Mouse (Mus musculus): Measurements from ENCODE around the gene Kcnn1. TPM values are rescaled to one million over a fixed set of nuclear protein-coding genes. Genes with fewer than 3 reads are reported as not detected.

The Kcnn1 gene
- polyA plus RNA-seq, 1 experiment from 2014 or later = 1.6 TPM

DNA sequence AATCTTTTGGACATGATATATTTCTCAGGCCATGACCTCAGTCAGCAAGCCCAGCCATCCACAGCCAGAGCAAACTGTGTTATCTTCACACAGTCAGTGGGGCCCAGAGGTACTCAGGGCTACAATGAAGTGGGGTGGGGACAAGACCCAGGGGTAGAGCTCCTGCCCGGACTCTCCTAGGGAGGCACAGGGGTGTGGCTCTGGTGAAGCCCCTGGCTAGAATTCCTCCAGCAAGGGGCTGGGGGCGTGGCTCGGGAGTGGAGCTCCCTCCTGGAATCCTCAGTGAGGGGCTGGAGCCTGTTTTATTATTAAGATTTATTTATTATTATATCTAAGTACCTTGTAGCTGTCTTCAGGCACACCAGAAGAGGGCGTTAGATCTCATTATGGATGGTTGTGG is 13.3 kb upstream of the Kcnn1 start:
- ATAC-seq (replicated peaks; ENCODE audit: low FRiP score, low TSS enrichment, low read depth) (no peak), DNase-seq (ENCODE audit: low spot score) (no peak)
- H3K36me3 ChIP-seq (ENCODE audit: control insufficient read depth, insufficient read depth, low read length) = no peaks in the 10 kb centered on the region
- H3K27me3 ChIP-seq (replicated peaks; ENCODE audit: control insufficient read depth, insufficient read depth, low read length) = no peaks in the 10 kb centered on the region
- H3K4me1 ChIP-seq (replicated peaks; ENCODE audit: control insufficient read depth, insufficient read depth, low read length) = no peaks in the 10 kb centered on the region; the same call in none of the 2 replicates
- no peaks in the 10 kb centered on the region for H3K9me3 ChIP-seq (ENCODE audit: control insufficient read depth, low read length)
- no peak overlapping the region for H3K27ac ChIP-seq (ENCODE audit: low read depth)
- no peak overlapping the region for H3K4me2 ChIP-seq (ENCODE audit: low read length)
- no peak overlapping the region for H3K4me3 ChIP-seq (ENCODE audit: low read depth, low read length)
- H3K9ac ChIP-seq (ENCODE audit: low read length) = no peak overlapping the region
- 44% methylated on average over 4 of the region's 4 CpGs for WGBS

DNA sequence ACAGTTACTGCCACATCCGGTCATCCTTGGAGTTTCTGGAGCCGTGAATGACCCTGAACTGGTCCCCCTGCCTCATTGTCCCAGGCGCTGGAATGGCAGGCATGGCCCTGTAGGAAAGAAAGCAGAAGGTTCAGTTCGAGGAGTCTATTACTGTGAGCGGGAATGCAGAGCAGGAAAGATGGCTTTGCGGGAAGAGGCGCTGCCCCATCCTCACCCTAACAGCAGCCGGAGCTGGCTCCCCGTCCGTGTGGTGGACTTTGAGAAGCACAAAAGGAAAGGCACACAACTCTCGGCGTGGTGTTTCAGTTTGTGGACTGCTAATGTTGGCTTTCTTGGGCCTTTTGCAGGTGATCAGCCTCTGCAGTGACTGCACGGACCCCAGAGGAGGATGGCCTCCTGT is 11.4 kb upstream of the Kcnn1 start:
- H3K27me3 ChIP-seq (replicated peaks; ENCODE audit: control insufficient read depth, insufficient read depth, low read length) = no peaks in the 10 kb centered on the region
- H3K4me2 ChIP-seq (ENCODE audit: low read length) = no peak overlapping the region
- H3K4me1 ChIP-seq (replicated peaks; ENCODE audit: control insufficient read depth, insufficient read depth, low read length) = peaks cover under 1% of the 10 kb centered on the region
- no peak for DNase-seq (ENCODE audit: low spot score)
- no peak overlapping the region for H3K4me3 ChIP-seq (ENCODE audit: low read depth, low read length)
- 93% methylated on average over 13 of the region's 13 CpGs for WGBS
- no peak overlapping the region for H3K9ac ChIP-seq (ENCODE audit: low read length)
- H3K9me3 ChIP-seq (ENCODE audit: control insufficient read depth, low read length) = no peaks in the 10 kb centered on the region
- no peaks in the 10 kb centered on the region for H3K36me3 ChIP-seq (ENCODE audit: control insufficient read depth, insufficient read depth, low read length)
- no peak overlapping the region for H3K27ac ChIP-seq (ENCODE audit: low read depth)
- no peak for ATAC-seq (replicated peaks; ENCODE audit: low FRiP score, low TSS enrichment, low read depth)

DNA sequence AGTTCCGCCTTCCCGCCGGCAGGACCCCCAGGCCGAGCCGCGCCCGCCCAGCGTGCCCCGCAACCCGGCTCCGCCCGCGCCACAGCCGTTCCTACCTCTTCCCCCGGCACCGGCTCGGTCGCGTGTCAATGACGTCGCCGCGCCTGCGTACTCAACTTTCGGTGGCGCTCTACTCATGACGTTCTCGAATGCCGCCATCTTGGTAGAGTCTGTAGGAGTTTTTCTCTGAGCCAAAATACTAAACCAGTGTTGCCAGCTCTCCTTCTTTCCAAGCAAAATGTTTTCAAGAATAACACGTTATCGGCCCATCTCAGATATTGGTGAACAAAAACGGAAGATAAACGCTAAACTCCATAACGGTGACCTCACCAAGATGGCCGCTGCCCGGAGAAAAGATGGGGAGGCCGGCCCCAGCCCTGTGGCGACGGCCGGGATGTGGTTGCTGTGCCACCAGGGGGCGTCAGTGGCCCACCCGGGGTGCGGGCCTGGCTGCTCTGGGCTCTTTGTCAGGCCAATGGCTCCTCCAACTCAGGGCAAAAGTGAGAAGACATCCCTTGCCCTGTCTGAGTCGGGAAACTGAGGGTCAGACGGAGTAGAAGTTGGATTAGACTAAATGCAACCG is 10.4 kb upstream of the Kcnn1 start, which contains the start of gene Ccdc124:
Gene Ccdc124, minus strand, starts transcription at position 572 of the 622 bp plus-strand sequence.
- H3K4me2 ChIP-seq (ENCODE audit: low read length) = peak within 1 kb of the TSS; percentile 94
- peak; percentile 97 for DNase-seq (ENCODE audit: low spot score)
- 1% methylated on average over 46 of the region's 46 CpGs for WGBS
- H3K36me3 ChIP-seq (ENCODE audit: control insufficient read depth, insufficient read depth, low read length) = no peaks in the 10 kb centered on the region
- peak within 1 kb of the TSS; percentile 78 for H3K9ac ChIP-seq (ENCODE audit: low read length)
- peak; percentile 88 for ATAC-seq (replicated peaks; ENCODE audit: low FRiP score, low TSS enrichment, low read depth)
- peak within 1 kb of the TSS; percentile 85 for H3K4me3 ChIP-seq (ENCODE audit: low read depth, low read length)
- H3K27ac ChIP-seq (ENCODE audit: low read depth) = peak within 1 kb of the TSS; percentile 88
- H3K27me3 ChIP-seq (replicated peaks; ENCODE audit: control insufficient read depth, insufficient read depth, low read length) = no peaks in the 10 kb centered on the region
- H3K4me1 ChIP-seq (replicated peaks; ENCODE audit: control insufficient read depth, insufficient read depth, low read length) = peaks cover 10% of the 10 kb centered on the region
- no peaks in the 10 kb centered on the region for H3K9me3 ChIP-seq (ENCODE audit: control insufficient read depth, low read length)

DNA sequence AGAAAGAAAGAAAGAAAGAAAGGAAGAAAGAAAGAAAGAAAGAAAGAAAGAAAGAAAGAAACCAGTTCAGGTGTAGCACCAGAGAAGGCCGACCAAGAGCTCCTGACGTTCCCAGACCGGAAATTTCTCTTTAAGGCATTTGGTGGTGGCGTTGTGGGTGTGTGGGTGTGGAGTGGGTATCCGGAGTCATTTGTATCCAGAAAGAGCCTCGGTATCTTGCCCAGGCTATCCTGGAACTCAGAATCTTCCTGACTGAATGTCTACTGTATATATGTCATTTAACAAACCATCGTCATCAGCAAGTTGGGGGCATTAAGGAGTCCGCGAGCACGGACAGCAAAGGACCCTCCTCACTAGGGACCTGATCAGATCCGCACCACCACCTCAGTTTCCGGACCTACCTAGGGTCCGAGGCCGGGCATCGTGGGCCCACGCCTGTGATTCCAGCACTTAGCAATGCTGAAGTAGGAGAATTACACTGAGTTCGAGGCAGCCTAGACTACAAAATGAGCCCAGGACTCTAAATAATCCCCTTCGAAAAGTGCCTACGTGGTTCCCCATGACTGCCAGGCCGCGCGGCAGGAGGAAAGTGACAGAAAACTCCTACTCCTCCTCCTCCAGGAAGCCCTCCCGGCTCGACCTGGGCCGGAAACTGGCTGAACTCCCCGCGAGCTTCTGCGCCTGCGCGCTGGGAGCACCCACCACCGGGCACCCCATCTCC is 9.7 kb upstream of the Kcnn1 start:
- 3% methylated on average over 31 of the region's 31 CpGs for WGBS
- Histone ChIP-seq H3K9me3 (ENCODE audit: control insufficient read depth, low read length) (no peaks in the 10 kb centered on the region), H3K4me3 (ENCODE audit: low read depth, low read length) (peak overlapping the region; percentile 85), H3K4me2 (ENCODE audit: low read length) (peak overlapping the region; percentile 94), H3K27ac (ENCODE audit: low read depth) (peak overlapping the region; percentile 88), H3K9ac (ENCODE audit: low read length) (peak overlapping the region; percentile 78), H3K36me3 (ENCODE audit: control insufficient read depth, insufficient read depth, low read length) (peaks cover 5% of the 10 kb centered on the region; the same call in 1 of the 2 replicates), H3K27me3 (replicated peaks; ENCODE audit: control insufficient read depth, insufficient read depth, low read length) (no peaks in the 10 kb centered on the region), H3K4me1 (replicated peaks; ENCODE audit: control insufficient read depth, insufficient read depth, low read length) (peaks cover 14% of the 10 kb centered on the region)
- DNase-seq (ENCODE audit: low spot score) = no peak
- no peak for ATAC-seq (replicated peaks; ENCODE audit: low FRiP score, low TSS enrichment, low read depth)

DNA sequence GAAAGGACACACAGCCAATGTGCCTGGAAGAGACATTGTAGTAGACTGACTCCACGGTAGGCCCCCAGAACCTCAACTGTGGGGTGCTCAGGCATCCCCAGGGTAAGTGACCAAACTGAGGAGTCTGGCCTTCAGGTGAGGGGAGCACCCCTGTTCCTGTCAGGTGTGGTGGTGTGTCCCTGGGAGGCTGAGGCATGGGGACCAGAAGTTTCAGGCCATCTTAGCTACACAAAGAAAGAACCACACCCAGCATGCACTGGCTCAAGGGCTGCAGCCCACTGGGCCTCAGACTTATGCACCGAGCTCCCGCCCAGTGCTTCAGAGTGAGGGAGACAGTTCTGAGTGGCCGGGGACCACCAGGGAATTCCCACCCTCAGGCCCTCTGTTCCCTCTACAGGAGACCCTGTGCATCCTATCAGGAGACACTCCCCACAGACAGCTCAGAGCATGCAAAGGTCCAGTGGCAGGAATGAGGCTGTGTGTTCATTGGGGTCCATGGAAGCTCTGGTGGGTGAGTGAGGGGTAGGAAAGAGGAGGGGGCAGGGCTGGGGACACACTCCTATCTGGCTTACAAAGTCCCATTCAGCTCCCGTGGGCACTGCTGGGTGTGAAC is 8.2 kb upstream of the Kcnn1 start:
- ATAC-seq (replicated peaks; ENCODE audit: low FRiP score, low TSS enrichment, low read depth) (no peak), DNase-seq (ENCODE audit: low spot score) (no peak)
- H3K4me3 ChIP-seq (ENCODE audit: low read depth, low read length) = no peak overlapping the region
- no peak overlapping the region for H3K27ac ChIP-seq (ENCODE audit: low read depth)
- no peaks in the 10 kb centered on the region for H3K9me3 ChIP-seq (ENCODE audit: control insufficient read depth, low read length)
- H3K4me2 ChIP-seq (ENCODE audit: low read length) = no peak overlapping the region
- 89% methylated on average over 5 of the region's 5 CpGs for WGBS
- H3K27me3 ChIP-seq (replicated peaks; ENCODE audit: control insufficient read depth, insufficient read depth, low read length) = no peaks in the 10 kb centered on the region
- H3K36me3 ChIP-seq (ENCODE audit: control insufficient read depth, insufficient read depth, low read length) = peaks cover 6% of the 10 kb centered on the region; the same call in 1 of the 2 replicates
- no peak overlapping the region for H3K9ac ChIP-seq (ENCODE audit: low read length)
- H3K4me1 ChIP-seq (replicated peaks; ENCODE audit: control insufficient read depth, insufficient read depth, low read length) = peaks cover 16% of the 10 kb centered on the region

DNA sequence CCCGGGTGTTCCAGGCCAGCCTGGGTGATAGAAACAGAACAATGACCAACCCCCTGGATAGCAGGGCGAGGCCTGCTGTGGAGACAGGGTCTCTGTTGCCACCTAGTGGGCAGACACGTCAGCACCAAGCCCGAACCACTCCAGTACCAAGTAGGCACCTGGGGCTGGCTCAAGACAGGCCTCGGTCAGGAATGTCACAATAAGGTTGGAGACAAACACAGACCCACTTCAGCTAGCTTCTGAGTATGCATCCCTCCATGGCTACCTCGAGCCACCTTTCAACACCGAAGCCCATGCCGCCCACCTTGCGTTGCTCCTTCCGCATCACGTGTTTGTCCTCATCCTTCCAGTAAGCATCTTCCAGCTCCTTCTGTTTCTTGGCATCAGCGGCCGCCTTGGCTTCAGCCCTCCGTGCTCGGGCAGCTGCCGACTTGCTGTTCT is 6.6 kb upstream of the Kcnn1 start:
- 0 out of 2 replicates have a peak, but pooled peaks cover under 1% of the 10 kb centered on the region for H3K27me3 ChIP-seq (replicated peaks; ENCODE audit: control insufficient read depth, insufficient read depth, low read length)
- ATAC-seq (replicated peaks; ENCODE audit: low FRiP score, low TSS enrichment, low read depth) = peak; percentile 12; the same call in 1 of the 2 replicates
- no peak overlapping the region for H3K4me3 ChIP-seq (ENCODE audit: low read depth, low read length)
- H3K9me3 ChIP-seq (ENCODE audit: control insufficient read depth, low read length) = no peaks in the 10 kb centered on the region
- H3K4me2 ChIP-seq (ENCODE audit: low read length) = 0 out of 2 replicates have a peak overlapping the region, but pooled peaks have one; percentile 6
- 53% methylated on average over 16 of the region's 16 CpGs for WGBS
- H3K4me1 ChIP-seq (replicated peaks; ENCODE audit: control insufficient read depth, insufficient read depth, low read length) = peaks cover 25% of the 10 kb centered on the region
- H3K36me3 ChIP-seq (ENCODE audit: control insufficient read depth, insufficient read depth, low read length) = peaks cover 6% of the 10 kb centered on the region; the same call in 1 of the 2 replicates
- no peak overlapping the region for H3K27ac ChIP-seq (ENCODE audit: low read depth)
- peak; percentile 83 for DNase-seq (ENCODE audit: low spot score)
- no peak overlapping the region for H3K9ac ChIP-seq (ENCODE audit: low read length)

DNA sequence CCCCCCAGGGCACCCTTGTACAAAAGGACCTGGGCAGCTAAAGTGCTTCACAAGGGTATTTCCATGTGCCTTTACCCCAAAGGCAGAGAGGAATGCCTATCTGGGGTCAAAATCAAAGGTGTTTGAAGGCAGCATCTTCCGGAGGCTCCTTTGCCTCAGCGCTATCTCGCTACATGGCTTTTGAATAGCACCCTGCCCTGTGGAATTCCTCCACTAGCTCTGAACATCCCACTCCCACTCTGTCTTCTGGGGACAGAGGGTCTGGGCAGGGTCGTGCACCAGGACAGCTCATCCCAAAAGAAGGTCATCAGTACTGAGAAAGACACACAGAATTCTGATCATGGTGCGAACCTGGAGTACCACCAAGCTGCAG is 6.1 kb upstream of the Kcnn1 start:
- peak overlapping the region; percentile 40 for H3K4me2 ChIP-seq (ENCODE audit: low read length)
- DNase-seq (ENCODE audit: low spot score) (peak; percentile 54), ATAC-seq (replicated peaks; ENCODE audit: low FRiP score, low TSS enrichment, low read depth) (no peak)
- H3K27ac ChIP-seq (ENCODE audit: low read depth) = peak overlapping the region; percentile 29; the same call in 1 of the 2 replicates
- peaks cover 4% of the 10 kb centered on the region; the same call in 1 of the 2 replicates for H3K27me3 ChIP-seq (replicated peaks; ENCODE audit: control insufficient read depth, insufficient read depth, low read length)
- H3K4me3 ChIP-seq (ENCODE audit: low read depth, low read length) = no peak overlapping the region
- no peaks in the 10 kb centered on the region for H3K9me3 ChIP-seq (ENCODE audit: control insufficient read depth, low read length)
- no peak overlapping the region for H3K9ac ChIP-seq (ENCODE audit: low read length)
- H3K4me1 ChIP-seq (replicated peaks; ENCODE audit: control insufficient read depth, insufficient read depth, low read length) = peaks cover 29% of the 10 kb centered on the region
- H3K36me3 ChIP-seq (ENCODE audit: control insufficient read depth, insufficient read depth, low read length) = peaks cover 6% of the 10 kb centered on the region; the same call in 1 of the 2 replicates
- whole genome bisulfite sequencing = 43% methylated on average over 5 of the region's 5 CpGs

DNA sequence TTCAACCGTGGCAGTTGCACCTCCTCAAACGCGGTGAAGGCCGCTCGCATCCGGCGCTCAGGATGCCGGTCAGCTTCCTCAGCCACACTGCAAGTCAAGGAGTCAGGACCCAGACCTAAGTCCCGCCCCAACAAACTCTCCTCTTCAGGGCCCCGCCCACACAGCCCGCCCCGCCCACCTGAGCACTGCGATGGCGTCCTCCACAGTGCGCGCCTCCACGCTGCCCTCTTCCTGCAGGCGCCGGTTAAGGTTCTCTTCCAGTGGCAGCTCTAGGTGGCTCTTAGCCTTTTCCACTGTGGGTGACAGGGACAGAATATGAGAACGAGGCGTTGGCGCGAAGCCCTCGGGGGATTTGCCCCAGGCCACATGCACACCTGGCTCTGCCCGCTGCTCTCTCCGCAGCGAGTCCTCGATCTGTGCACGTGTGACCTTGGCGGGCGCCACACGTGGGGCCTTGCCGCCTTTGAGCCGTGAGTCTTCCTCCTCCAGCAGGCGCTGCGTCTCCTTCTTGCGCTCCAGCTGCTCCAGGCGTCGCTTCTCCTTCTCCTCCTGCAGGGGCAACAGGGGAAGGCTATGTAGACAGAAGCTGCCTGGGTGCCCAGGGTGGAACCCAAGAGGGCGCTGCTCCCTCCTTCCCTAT is 5.6 kb upstream of the Kcnn1 start:
- H3K36me3 ChIP-seq (ENCODE audit: control insufficient read depth, insufficient read depth, low read length) = peaks cover 6% of the 10 kb centered on the region; the same call in 1 of the 2 replicates
- peak; percentile 74 for DNase-seq (ENCODE audit: low spot score)
- peaks cover 5% of the 10 kb centered on the region; the same call in 1 of the 2 replicates for H3K27me3 ChIP-seq (replicated peaks; ENCODE audit: control insufficient read depth, insufficient read depth, low read length)
- H3K4me1 ChIP-seq (replicated peaks; ENCODE audit: control insufficient read depth, insufficient read depth, low read length) = peaks cover 34% of the 10 kb centered on the region
- 18% methylated on average over 40 of the region's 40 CpGs for WGBS
- no peaks in the 10 kb centered on the region for H3K9me3 ChIP-seq (ENCODE audit: control insufficient read depth, low read length)
- peak overlapping the region; percentile 29; the same call in 1 of the 2 replicates for H3K27ac ChIP-seq (ENCODE audit: low read depth)
- H3K9ac ChIP-seq (ENCODE audit: low read length) = no peak overlapping the region
- no peak for ATAC-seq (replicated peaks; ENCODE audit: low FRiP score, low TSS enrichment, low read depth)
- peak overlapping the region; percentile 40 for H3K4me2 ChIP-seq (ENCODE audit: low read length)
- no peak overlapping the region for H3K4me3 ChIP-seq (ENCODE audit: low read depth, low read length)

All from intestine, embryonic 14.5 days (tissue).